Mouse (Mus musculus) spleen, adult 2 months (tissue): ENCODE results near the gene Sgca.

Experiments used
- CTCF ChIP-seq: fragments of 200-500 bp; IDR thresholded peaks from 2 replicates; pipeline ENCODE4 v1.5.1; 2011; ENCODE audit warnings: mild to moderate bottlenecking, inconsistent platforms; ENCODE audit not compliant: insufficient read depth, insufficient read length, insufficient replicate concordance; ENCODE audit errors: extremely low read depth
- POLR2A ChIP-seq: fragments of 200-500 bp; IDR thresholded peaks from 2 replicates; pipeline ENCODE4 v1.6.1; 2011; ENCODE audit warnings: low read depth, low read length, inconsistent platforms

- no peak for TF ChIP-seq POLR2A
- TF ChIP-seq CTCF: no peak
Measured at GRCm38 (mm10) chr11:94926431-94926830, 49.7 kb downstream of the Sgca start.
